Mouse (Mus musculus): ENCODE data around the gene Zfp652.

Gene Zfp652

DNA sequence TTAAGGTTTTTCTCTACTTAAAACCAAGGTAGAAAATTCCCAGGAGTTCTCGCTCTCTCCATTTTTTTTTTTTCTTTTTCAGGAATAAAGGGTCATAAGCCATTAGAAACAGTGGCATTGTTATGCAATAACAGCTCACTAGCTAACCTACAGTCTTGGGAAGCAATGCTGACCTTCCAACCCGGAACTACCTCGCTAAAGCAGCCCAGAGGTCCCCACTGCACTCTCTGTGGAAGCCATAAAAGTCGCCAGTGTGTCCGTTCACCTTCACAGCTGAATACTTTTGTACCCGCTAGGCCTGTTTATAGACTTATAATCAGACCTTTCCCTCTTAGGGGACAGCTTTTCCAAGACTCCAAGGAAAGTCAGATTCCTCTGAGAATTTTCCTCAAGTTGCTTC is 55.8 kb downstream of the Zfp652 start:
- no peak for DNase-seq (ENCODE audit: low spot score in 2 of 2)

- no peak for DNase-seq (ENCODE audit: low spot score in 2 of 2)
Measured at GRCm38 (mm10) chr11:95769208-95769607, 56.7 kb downstream of the Zfp652 start.

- no peak for DNase-seq (ENCODE audit: low spot score in 2 of 2)
Measured at GRCm38 (mm10) chr11:95770720-95771364, 58.4 kb downstream of the Zfp652 start.

GRCm38 (mm10) chr11:95771665-95772064 is 59.2 kb downstream of the Zfp652 start:
- DNase-seq (ENCODE audit: low spot score in 2 of 2): no peak

DNA sequence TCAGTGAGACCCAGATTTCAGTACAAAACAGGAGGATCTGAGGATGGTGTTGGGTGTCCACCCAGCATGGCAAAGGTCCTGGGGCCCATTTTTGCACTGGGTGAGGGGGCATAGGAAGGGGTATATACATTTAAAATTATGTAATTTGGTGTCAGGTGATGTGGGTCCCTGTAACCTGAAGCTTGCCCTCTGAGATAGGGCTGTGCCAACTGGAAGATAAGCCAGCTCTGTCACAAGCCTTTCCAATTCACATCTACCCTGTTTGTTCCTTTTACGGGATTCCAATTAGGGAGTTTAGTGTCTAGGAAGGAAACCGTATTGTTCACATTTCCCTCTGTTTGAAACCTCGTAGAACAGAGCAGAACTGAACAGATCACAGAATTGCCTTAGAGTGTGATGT is 60.8 kb downstream of the Zfp652 start:
- no peak for DNase-seq (ENCODE audit: low spot score in 2 of 2)

DNA sequence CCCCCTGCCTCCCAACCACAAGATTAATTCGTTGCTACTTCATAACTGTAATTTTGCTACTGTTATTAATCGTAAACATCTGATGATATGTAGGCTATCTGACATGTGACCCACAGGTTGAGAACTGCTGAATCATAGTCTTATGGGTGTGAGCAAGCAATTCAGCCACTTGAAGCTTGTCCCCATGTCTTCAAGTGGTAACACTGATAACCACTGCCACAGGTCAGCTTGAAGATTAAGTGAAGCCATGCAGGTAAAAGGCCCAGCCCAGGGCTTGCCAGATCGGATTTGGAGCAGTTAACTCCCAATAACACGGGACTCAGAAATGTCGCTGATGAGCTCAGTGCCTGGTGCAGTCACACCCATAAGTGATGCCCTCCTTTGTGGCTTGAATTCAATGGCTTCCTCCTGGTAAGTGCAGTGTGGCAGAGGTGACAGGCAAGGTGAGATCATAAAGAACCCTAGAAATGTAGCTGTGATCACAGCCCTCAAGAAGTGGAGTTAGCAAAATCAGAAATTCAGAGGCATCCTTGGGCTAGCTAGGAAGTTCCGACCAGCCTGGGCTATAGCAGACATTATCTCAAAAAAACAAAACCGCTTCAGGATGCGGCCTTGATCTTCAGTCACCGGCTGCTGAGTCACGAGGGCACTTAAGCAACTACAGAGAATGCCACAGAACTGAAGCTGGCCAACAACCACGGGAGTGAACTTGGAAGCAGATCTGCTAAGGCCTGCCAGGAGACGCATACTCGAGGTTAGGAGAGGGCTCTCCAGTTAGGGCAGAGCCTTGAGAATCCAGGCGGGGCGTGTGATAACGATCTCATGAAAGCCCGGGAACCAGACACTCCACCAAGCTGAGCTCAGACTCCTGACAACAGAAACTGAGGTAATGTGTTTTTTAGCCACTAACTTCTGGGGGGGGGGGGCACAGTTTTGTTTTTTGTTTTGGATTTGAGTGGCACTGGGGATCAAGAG is 65.1 kb downstream of the Zfp652 start:
- DNase-seq (ENCODE audit: low spot score in 2 of 2): peak; percentile 40 to 85

- DNase-seq (ENCODE audit: low spot score in 2 of 2): peak in 1 of 2 experiments; percentile 53
Measured at GRCm38 (mm10) chr11:95778831-95779251, 66.4 kb downstream of the Zfp652 start.

DNA sequence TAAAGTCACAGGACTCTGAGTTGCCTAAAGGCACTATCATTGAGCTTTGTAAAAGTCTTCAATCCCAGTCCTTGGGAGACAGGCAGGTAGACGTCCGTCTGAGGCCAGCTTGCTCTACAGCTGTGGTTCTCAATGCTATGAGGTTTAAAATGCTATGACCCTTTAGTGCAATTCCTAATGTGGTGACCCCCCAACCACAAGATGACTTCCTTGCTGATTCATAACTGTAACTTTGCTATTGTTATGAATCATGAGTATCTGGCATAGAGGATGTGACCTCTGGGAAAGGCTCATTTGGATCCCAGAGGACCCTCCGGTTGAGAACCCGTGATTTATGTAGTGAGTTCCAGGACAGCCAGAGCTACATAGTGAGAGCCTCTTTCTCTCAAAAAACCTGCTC is 66.9 kb downstream of the Zfp652 start:
- no peak for DNase-seq (ENCODE audit: low spot score in 2 of 2)

GRCm38 (mm10) chr11:95780480-95780879 is 68.0 kb downstream of the Zfp652 start:
- no peak for DNase-seq (ENCODE audit: low spot score in 2 of 2)

GRCm38 (mm10) chr11:95781557-95781956 is 69.1 kb downstream of the Zfp652 start:
- DNase-seq (ENCODE audit: low spot score in 2 of 2): no peak

- no peak for DNase-seq (ENCODE audit: low spot score in 2 of 2)
Measured at GRCm38 (mm10) chr11:95783457-95783856, 71.0 kb downstream of the Zfp652 start.

GRCm38 (mm10) chr11:95783958-95784357 is 71.5 kb downstream of the Zfp652 start:
- no peak for DNase-seq (ENCODE audit: low spot score in 2 of 2)

- DNase-seq (ENCODE audit: low spot score in 2 of 2): no peak
Measured at GRCm38 (mm10) chr11:95785675-95786074, 73.2 kb downstream of the Zfp652 start.

- no peak for DNase-seq (ENCODE audit: low spot score in 2 of 2)
Measured at GRCm38 (mm10) chr11:95786511-95786910, 74.0 kb downstream of the Zfp652 start.

DNA sequence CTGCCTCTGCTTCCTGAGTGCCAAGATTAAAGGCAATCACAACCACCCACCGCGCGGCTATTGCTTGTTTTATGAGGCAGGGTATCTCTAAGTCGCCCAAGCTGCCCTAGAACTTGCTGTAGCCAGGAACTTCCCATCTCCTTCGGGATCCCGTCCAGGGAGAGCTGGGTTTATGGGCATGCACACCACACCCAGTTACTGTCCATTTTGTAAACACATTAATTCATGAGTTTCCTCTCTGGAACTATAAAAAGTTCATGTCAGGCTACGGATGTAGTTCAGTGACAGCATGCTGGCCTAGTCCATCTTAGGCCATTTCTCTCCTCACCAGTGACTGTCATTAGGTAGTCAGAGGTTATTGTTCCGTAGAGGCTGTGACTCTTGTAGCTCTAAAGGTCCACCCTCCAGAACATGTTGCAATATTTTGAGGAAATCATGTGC is 77.0 kb downstream of the Zfp652 start:
- no peak for DNase-seq (ENCODE audit: low spot score in 2 of 2)

DNA sequence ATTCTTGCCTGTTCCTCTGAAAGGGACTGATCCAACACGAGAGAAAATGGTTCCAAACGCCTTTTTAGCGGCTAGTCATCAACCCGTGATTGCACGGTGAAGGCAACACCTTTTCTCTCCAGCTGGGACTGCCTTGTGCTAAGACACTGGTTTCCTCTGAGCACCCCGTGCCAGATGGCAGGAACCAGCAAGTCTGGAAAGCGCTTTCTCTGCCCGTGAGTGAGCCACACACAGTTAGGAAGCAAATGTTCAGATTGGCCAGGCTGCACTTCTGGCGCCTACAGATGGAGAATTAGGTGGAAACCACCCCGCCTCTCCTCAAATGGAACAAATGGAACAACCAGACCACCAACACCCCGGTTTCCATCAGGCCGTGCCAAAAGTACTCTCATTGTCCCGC is 79.3 kb downstream of the Zfp652 start:
- no peak for DNase-seq (ENCODE audit: low spot score in 2 of 2)

DNA sequence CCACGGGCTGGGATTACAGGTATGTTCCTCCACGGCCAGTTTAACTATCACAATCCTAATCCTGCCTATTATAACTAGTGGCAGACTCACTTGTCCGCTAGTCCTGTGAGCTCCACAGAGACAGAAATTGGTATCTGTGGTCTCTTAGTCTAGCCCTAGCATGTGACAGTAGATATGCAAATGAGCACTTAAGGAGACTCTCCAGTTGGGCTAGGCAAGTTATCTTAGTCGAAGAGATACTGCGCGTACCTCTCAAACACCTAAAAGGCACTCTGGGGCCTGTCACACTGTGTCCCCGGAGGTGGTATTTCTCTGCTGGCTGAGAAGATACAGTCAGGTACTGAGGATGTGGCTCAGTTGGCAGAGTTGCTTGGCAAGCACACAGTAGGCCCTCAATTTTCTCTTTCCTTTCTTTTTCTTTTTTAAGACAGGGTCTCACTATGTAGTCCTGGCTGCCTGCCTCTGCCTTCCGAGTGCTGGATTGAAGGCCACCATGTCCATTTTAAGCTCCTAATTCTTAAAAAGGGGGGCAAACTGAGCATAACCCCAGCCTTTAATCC is 80.6 kb downstream of the Zfp652 start:
- DNase-seq (ENCODE audit: low spot score in 2 of 2): no peak

- no peak for DNase-seq (ENCODE audit: low spot score in 2 of 2)
Measured at GRCm38 (mm10) chr11:95794201-95794600, 81.7 kb downstream of the Zfp652 start.

DNA sequence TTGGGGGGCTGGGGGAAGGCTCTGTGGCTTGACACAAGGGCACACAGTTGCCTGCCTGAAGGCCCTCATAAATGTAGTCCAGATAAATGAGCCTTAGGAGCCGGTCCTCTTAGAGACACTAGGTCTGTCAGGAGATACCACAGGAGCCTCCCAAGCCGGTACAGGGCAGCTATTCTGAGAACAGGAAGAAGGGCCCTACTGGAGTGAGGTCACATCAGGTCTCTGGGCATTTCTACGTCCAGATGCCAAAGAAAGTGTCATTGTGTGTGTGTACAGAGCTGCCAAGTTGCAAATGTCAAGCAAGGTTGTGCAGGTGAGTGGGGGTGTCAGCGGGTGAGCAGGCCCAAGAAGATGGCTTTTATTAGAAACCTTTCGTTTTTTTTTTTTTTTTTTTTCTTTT is 83.1 kb downstream of the Zfp652 start:
- DNase-seq (ENCODE audit: low spot score in 2 of 2): no peak

- DNase-seq (ENCODE audit: low spot score in 2 of 2): no peak
Measured at GRCm38 (mm10) chr11:95805010-95805409, 92.5 kb downstream of the Zfp652 start.

- DNase-seq (ENCODE audit: low spot score in 2 of 2): no peak
Measured at GRCm38 (mm10) chr11:95805527-95805926, 93.1 kb downstream of the Zfp652 start.

- DNase-seq (ENCODE audit: low spot score in 2 of 2): no peak
Measured at GRCm38 (mm10) chr11:95807884-95808283, 95.4 kb downstream of the Zfp652 start.

Data from urinary bladder, postnatal 36 days (tissue).